Mouse (Mus musculus) MEL (cell line): ENCODE results near the gene Foxn2. TPM values are rescaled to one million over a fixed set of nuclear protein-coding genes. Genes with fewer than 3 reads are reported as not detected.

Source experiments
- DNase-seq: peaks from one replicate; pipeline ENCODE4 v3.0.0; 2011; ENCODE audit warnings: low read depth, low spot score
- H3K27ac ChIP-seq: 2 replicates; pipeline ENCODE4 v1.5.1; 2012; ENCODE audit warnings: low read depth, mild to moderate bottlenecking, control low read depth, low read length, moderate library complexity; ENCODE audit not compliant: control insufficient read depth
- H3K27me3 ChIP-seq, 2 experiments: fragments of 150-350 bp in 1 of 2; sonication (generic) in 1 of 2; 2 replicates each; pipeline ENCODE4 v1.6.1; 2012; ENCODE audit warnings: low read length in 2 of 2, mild to moderate bottlenecking in 2 of 2, improper control_type of control experiment in 1 of 2, moderate library complexity in 1 of 2; ENCODE audit not compliant: insufficient read depth in 2 of 2, control insufficient read depth in 1 of 2
- H3K36me3 ChIP-seq, 2 experiments: 2 replicates each; pipeline ENCODE4 v1.6.1; 2012 to 2014; ENCODE audit warnings: low read length in 2 of 2, improper control_type of control experiment in 1 of 2, inconsistent platforms in 1 of 2, mild to moderate bottlenecking in 1 of 2; ENCODE audit not compliant: insufficient read depth in 2 of 2, control insufficient read depth in 1 of 2
- H3K4me1 ChIP-seq, 2 experiments: fragments of 150-350 bp in 1 of 2; sonication (generic) in 1 of 2; 2 replicates each; pipeline ENCODE4 v1.6.1; 2012; ENCODE audit warnings: low read length in 2 of 2, improper control_type of control experiment in 1 of 2, mild to moderate bottlenecking in 1 of 2; ENCODE audit not compliant: insufficient read depth in 2 of 2, control insufficient read depth in 1 of 2
- H3K4me3 ChIP-seq, 2 experiments: fragments of 150-350 bp in 1 of 2; sonication (generic) in 1 of 2; 2 replicates each; pipeline ENCODE4 v1.5.1; 2012; ENCODE audit warnings: low read depth in 2 of 2, low read length in 2 of 2, mild to moderate bottlenecking in 2 of 2, moderate library complexity in 2 of 2, control low read depth in 1 of 2, improper control_type of control experiment in 1 of 2; ENCODE audit not compliant: control insufficient read depth in 1 of 2, insufficient read depth in 1 of 2
- H3K79me2 ChIP-seq: 2 replicates; pipeline ENCODE4 v1.6.1; 2012; ENCODE audit warnings: mild to moderate bottlenecking, low read length, moderate library complexity; ENCODE audit not compliant: control insufficient read depth, poor library complexity, insufficient read depth
- H3K9ac ChIP-seq: 2 replicates; pipeline ENCODE4 v1.6.1; 2012; ENCODE audit warnings: low read depth, mild to moderate bottlenecking, control low read depth, low read length, moderate library complexity; ENCODE audit not compliant: control insufficient read depth, poor library complexity, severe bottlenecking
- H3K9me3 ChIP-seq: fragments of 150-350 bp; sonication (generic); replicated peaks from 2 replicates; pipeline ENCODE4 v1.6.1; 2012; ENCODE audit warnings: mild to moderate bottlenecking, low read length, improper control_type of control experiment, moderate library complexity; ENCODE audit not compliant: insufficient read depth
- BHLHE40 ChIP-seq: IDR thresholded peaks from 2 replicates; pipeline ENCODE4 v1.6.1; 2012; ENCODE audit warnings: low read depth, mild to moderate bottlenecking, inconsistent platforms, low read length, improper control_type of control experiment, borderline replicate concordance
- CHD1 ChIP-seq: IDR thresholded peaks from 2 replicates; pipeline ENCODE4 v1.6.1; 2012; ENCODE audit warnings: low read depth, mild to moderate bottlenecking, inconsistent platforms, low read length, improper control_type of control experiment
- CHD2 ChIP-seq: IDR thresholded peaks from 2 replicates; pipeline ENCODE4 v1.6.1; 2011; ENCODE audit warnings: low read length, improper control_type of control experiment
- E2F4 ChIP-seq: IDR thresholded peaks from 2 replicates; pipeline ENCODE4 v1.6.1; 2011; ENCODE audit warnings: low read depth, low read length, improper control_type of control experiment, borderline replicate concordance
- EP300 ChIP-seq, 2 experiments: IDR thresholded peaks; 2 replicates each; pipeline ENCODE4 v1.6.1; 2011; ENCODE audit warnings: improper control_type of control experiment in 2 of 2, low read length in 2 of 2, low read depth in 1 of 2, mild to moderate bottlenecking in 1 of 2
- ETS1 ChIP-seq: IDR thresholded peaks from 2 replicates; pipeline ENCODE4 v1.6.1; 2012; ENCODE audit warnings: low read depth, mild to moderate bottlenecking, inconsistent platforms, low read length, improper control_type of control experiment, moderate library complexity
- GATA1 ChIP-seq: IDR thresholded peaks from 2 replicates; pipeline ENCODE4 v1.6.1; 2011; ENCODE audit warnings: low read depth, low read length, improper control_type of control experiment
- HCFC1 ChIP-seq: IDR thresholded peaks from 2 replicates; pipeline ENCODE4 v1.6.1; 2012; ENCODE audit warnings: low read depth, mild to moderate bottlenecking, inconsistent platforms, low read length, improper control_type of control experiment, moderate library complexity
- JUND ChIP-seq: IDR thresholded peaks from 2 replicates; pipeline ENCODE4 v1.6.1; 2011; ENCODE audit warnings: low read depth, mild to moderate bottlenecking, improper control_type of control experiment, low read length
- KAT2A ChIP-seq: conservative IDR thresholded peaks from 2 replicates; pipeline ENCODE4 v1.6.1; 2012; ENCODE audit warnings: low read depth, low read length, improper control_type of control experiment, inconsistent platforms
- MAX ChIP-seq: IDR thresholded peaks from 2 replicates; pipeline ENCODE4 v1.6.1; 2011; ENCODE audit warnings: low read length, improper control_type of control experiment
- MAZ ChIP-seq: IDR thresholded peaks from 2 replicates; pipeline ENCODE4 v1.6.1; 2012; ENCODE audit warnings: low read depth, mild to moderate bottlenecking, inconsistent platforms, low read length, improper control_type of control experiment
- MEF2A ChIP-seq: IDR thresholded peaks from 2 replicates; pipeline ENCODE4 v1.6.1; 2014; ENCODE audit warnings: low read depth, mild to moderate bottlenecking, inconsistent platforms, low read length, improper control_type of control experiment; ENCODE audit not compliant: poor library complexity, insufficient replicate concordance, severe bottlenecking; ENCODE audit errors: extremely low read depth
- MXI1 ChIP-seq: IDR thresholded peaks from 2 replicates; pipeline ENCODE4 v1.6.1; 2011; ENCODE audit warnings: mild to moderate bottlenecking, low read depth, low read length, improper control_type of control experiment
- MYC ChIP-seq: IDR thresholded peaks from 2 replicates; pipeline ENCODE4 v1.6.1; 2011; ENCODE audit warnings: low read depth, mild to moderate bottlenecking, low read length, improper control_type of control experiment, moderate library complexity
- NRF1 ChIP-seq: IDR thresholded peaks from 2 replicates; pipeline ENCODE4 v1.6.1; 2014; ENCODE audit warnings: low read depth, mild to moderate bottlenecking, inconsistent platforms, low read length, improper control_type of control experiment, moderate library complexity; ENCODE audit not compliant: poor library complexity, insufficient read depth, severe bottlenecking
- RAD21 ChIP-seq: IDR thresholded peaks from 2 replicates; pipeline ENCODE4 v1.6.1; 2011; ENCODE audit warnings: mild to moderate bottlenecking, low read depth, low read length, improper control_type of control experiment
- SIN3A ChIP-seq: IDR thresholded peaks from 2 replicates; pipeline ENCODE4 v1.6.1; 2012; ENCODE audit warnings: low read length, improper control_type of control experiment, inconsistent platforms
- SMC3 ChIP-seq: IDR thresholded peaks from 2 replicates; pipeline ENCODE4 v1.6.1; 2011; ENCODE audit warnings: low read depth, low read length, improper control_type of control experiment
- TCF12 ChIP-seq: IDR thresholded peaks from 2 replicates; pipeline ENCODE4 v1.6.1; 2014; ENCODE audit warnings: low read depth, mild to moderate bottlenecking, inconsistent platforms, low read length, improper control_type of control experiment, moderate library complexity
- USF1 ChIP-seq: IDR thresholded peaks from 2 replicates; pipeline ENCODE4 v1.6.1; 2014; ENCODE audit warnings: low read depth, mild to moderate bottlenecking, inconsistent platforms, low read length, improper control_type of control experiment, moderate library complexity
- ZC3H11A ChIP-seq: IDR thresholded peaks from 2 replicates; pipeline ENCODE4 v1.6.1; 2012; ENCODE audit warnings: low read depth, mild to moderate bottlenecking, inconsistent platforms, low read length, improper control_type of control experiment
- polyA plus RNA-seq, 2 experiments: library from polyadenylated mRNA; stranded (reverse) in 1 of 2; unstranded in 1 of 2; fragments of >175 nt in 1 of 2; fragments of >200 nt in 1 of 2; gene quantifications; 2 replicates each; pipeline versions ENCODE4 v1.2.1 to v1.2.4; 2012; ENCODE audit warnings: low replicate concordance in 2 of 2, low read depth in 1 of 2; ENCODE audit not compliant: insufficient read length in 2 of 2, insufficient read depth in 1 of 2, missing spikeins in 1 of 2
- total RNA-seq: library from RNA; depleted of rRNA; stranded (reverse); fragments of 300-350 nt; gene quantifications from 2 replicates; pipeline ENCODE4 v1.2.3, GENCODE M21; 2012

Gene Foxn2
- total and polyA plus RNA-seq, 3 experiments: 20.0 to 133 (median 21.7) TPM

DNA sequence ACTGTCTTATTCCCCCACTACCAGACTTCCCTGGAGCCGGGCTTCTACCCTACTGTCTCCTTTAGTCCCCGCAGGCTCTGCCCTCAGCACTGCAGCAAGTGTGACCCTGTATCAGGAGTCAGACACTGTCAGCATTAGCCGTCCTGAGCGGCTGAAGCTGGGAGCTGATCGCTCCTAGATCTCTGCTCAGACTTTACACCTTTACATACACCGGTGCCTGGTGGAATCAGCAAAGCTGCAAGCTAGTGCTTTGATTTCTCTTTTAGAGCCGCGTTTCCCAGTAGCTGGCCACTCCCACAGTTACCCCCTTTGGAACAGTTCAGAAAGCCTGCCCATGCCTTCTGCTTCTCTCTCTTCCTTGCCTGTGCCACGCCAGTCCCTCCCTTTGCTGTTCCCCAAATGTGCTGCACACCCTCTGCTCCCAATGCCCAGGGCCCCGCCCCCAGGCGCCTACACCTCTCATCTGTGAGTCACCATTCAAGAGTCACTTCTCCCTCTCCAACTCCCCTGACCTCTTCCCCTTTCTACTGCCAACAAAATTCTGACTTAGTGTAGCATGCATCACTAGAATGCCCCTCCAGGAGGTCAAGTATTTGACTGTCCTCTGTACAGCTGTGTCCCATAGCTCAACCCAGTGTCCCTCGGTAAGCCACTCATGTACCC is 68.5 kb downstream of the Foxn2 start:
- Histone ChIP-seq H3K36me3 (peaks cover 0 to 2% of the 10 kb centered on the region in 2 experiments; a peak in 1 of 4 replicates), H3K9ac (peak overlapping the region; percentile 27; the same call in 1 of the 2 replicates), H3K4me1 (peaks cover 0 to 3% of the 10 kb centered on the region in 2 experiments; a peak in 2 of 4 replicates), H3K9me3 (no peaks in the 10 kb centered on the region), H3K27me3 (no peaks in the 10 kb centered on the region), H3K27ac (no peak overlapping the region; the same call in 1 of the 2 replicates), H3K4me3 (peak overlapping the region; percentile 33 to 43), H3K79me2 (no peaks in the 10 kb centered on the region)
- peak; percentile 94 for DNase-seq
- TF ChIP-seq MAX (peak; percentile 18; the same call in 1 of the 2 replicates), EP300 (IDR thresholded peaks at IDR 0.05; ENCODE audit: low read depth in 1 of 2, low read length in 2 of 2) (peak; percentile 7 to 74; a peak in 1 of 4 replicates), GATA1 (0 out of 2 replicates have a peak, but pooled peaks have one; percentile 17), JUND (peak; percentile 63; the same call in 1 of the 2 replicates), MYC (0 out of 2 replicates have a peak, but pooled peaks have one; percentile 55), NRF1 (no peak), MXI1 (peak; percentile 70; the same call in 1 of the 2 replicates), MEF2A (no peak), CHD2 (no peak), ZC3H11A (0 out of 2 replicates have a peak, but pooled peaks have one; percentile 3), E2F4 (no peak), HCFC1 (no peak), BHLHE40 (no peak), SIN3A (peak; percentile 49), ETS1 (0 out of 2 replicates have a peak, but pooled peaks have one; percentile 40), SMC3 (peak; percentile 25; the same call in 1 of the 2 replicates), USF1 (no peak)

DNA sequence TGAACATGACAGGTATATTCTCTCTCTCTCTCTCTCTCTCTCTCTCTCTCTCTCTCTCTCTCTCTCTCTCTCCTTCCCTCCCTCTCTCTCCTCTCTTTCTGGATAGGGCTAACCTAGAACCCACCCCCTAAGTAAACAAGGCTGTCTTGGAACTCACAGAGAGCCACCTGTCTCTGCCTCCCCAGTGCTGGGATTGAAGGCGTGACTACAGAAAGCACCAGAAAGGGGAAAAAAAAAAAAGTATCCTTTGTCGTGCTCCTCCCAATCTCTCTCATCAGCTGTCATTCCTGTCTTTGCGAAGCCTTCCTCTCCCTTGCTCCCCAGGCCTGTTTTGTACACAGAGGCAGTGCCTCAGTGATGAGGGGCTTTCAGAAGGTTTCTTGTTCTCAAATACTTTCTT is 69.5 kb downstream of the Foxn2 start:
- Histone ChIP-seq H3K36me3 (peaks cover 0 to 2% of the 10 kb centered on the region in 2 experiments; a peak in 1 of 4 replicates), H3K9ac (no peak overlapping the region), H3K27ac (no peak overlapping the region), H3K4me1 (peaks cover 0 to 3% of the 10 kb centered on the region in 2 experiments; a peak in 2 of 4 replicates), H3K79me2 (no peaks in the 10 kb centered on the region), H3K9me3 (no peaks in the 10 kb centered on the region), H3K4me3 (no peak overlapping the region), H3K27me3 (no peaks in the 10 kb centered on the region)
- TF ChIP-seq KAT2A (no peak), MAX (no peak), MAZ (no peak), MYC (no peak), MEF2A (no peak), CHD2 (no peak), SIN3A (no peak), ETS1 (no peak), JUND (no peak), SMC3 (no peak), USF1 (no peak), RAD21 (no peak), TCF12 (no peak), CHD1 (no peak), NRF1 (no peak), ZC3H11A (no peak)
- DNase-seq: no peak
